Mouse (Mus musculus) effector memory CD4-positive, alpha-beta T cell, adult 5 months (primary cell): ENCODE data around the gene Sqstm1. TPM values are rescaled to one million over a fixed set of nuclear protein-coding genes. Genes with fewer than 3 reads are reported as not detected.

Experiments used
- polyA plus RNA-seq: library from polyadenylated mRNA; unstranded; fragments of 100-300 nt; shearing (Covaris generic); gene quantifications from one replicate; pipeline ENCODE4 v1.2.1, GENCODE M21; 2017

Gene Sqstm1
- polyA plus RNA-seq: 1,010 TPM

GRCm38 (mm10) chr11:50210505-50211151, at the start of gene Sqstm1, which contains the start of gene Mgat4b:
TSS of gene Sqstm1 (minus strand) at chr11:50210827.
TSS of gene Mgat4b (plus strand) at chr11:50210890.

GRCm38 (mm10) chr11:50238324-50238723, 27.7 kb upstream of the Sqstm1 start, which contains the start of gene Ltc4s:
TSS of gene Ltc4s (minus strand) at chr11:50238616.

GRCm38 (mm10) chr11:50174111-50174729, 36.4 kb downstream of the Sqstm1 start, which contains the start of gene Mrnip:
TSS of gene Mrnip (plus strand) at chr11:50174444.

Other genes starting within 250 kb of the Sqstm1 start
- gene Rnf130, start 185.5 kb downstream of the Sqstm1 start, polyA plus RNA-seq: 7.8 TPM
- 49.3 TPM for gene Tbc1d9b, start 79.4 kb downstream of the Sqstm1 start, polyA plus RNA-seq
- gene Mrnip, start 36.4 kb downstream of the Sqstm1 start, polyA plus RNA-seq: 2.3 TPM
- gene Mgat4b, start 63 bp upstream of the Sqstm1 start, polyA plus RNA-seq: 9.4 TPM
- 0.59 TPM for gene Ltc4s, start 27.8 kb upstream of the Sqstm1 start, polyA plus RNA-seq
- gene Maml1, start 81.5 kb upstream of the Sqstm1 start, polyA plus RNA-seq: 6.7 TPM
- gene Canx, start 114.8 kb upstream of the Sqstm1 start, polyA plus RNA-seq: 176 TPM
- gene Cby3, start 143.6 kb upstream of the Sqstm1 start, polyA plus RNA-seq: not detected
- gene Hnrnph1, start 166.2 kb upstream of the Sqstm1 start, polyA plus RNA-seq: 345 TPM
- 21.0 TPM for gene Rufy1, start 220.3 kb upstream of the Sqstm1 start, polyA plus RNA-seq